8 mouse cellular contexts compared by ENCODE assay signal in the genomic region with DNA sequence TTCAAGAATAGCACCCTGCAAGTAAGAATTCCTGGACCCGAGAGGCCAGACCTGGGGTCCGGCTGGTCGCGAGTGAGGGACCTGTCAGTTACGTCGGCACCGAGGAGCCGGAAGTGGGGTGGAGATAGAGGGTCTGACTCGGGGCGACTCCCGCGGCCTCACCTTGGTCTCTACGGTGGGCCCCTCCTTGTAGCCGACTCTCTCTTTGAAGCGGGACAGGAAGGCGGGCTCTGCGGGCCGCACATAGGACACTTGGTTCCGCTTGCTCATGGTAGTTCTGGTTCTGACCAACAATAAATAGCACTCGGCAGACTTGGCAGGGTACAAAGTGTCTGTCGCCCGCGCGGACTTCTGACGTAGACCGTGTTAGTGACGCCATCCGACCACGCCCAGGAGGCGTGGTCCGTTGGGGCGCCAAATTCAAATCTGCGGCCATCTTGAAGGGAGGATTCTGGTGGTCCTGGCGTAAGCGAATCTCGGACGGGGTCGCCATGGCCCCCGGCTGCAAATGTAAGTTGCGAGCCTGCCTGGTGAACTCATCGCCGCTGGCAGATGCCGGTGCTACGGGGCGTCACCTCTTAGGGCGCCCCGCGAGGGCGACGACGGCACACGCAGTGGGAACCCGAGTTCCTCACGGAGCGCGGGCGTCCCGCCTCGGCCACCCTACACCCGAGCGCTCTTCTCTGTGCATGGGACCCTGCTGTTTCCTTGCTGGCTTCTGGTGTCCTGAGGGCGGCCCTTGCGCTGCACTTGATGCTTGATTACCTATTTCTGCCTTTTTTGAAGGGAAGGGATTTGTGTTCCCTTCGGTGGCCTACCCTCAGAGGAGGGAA. TPM values are rescaled to one million over a fixed set of nuclear protein-coding genes. Genes with fewer than 3 reads are reported as not detected.
A peak's percentile ranks its signal among the peaks of the same experiment; 100 is the strongest.
DNase-seq lines count a peak whose midpoint lies in the region; ATAC-seq and TF ChIP-seq lines count a peak whose summit lies in the region.

Gene 1110059G10Rik (minus strand): TSS at position 358 of the 833 bp plus-strand sequence.
Gene Kif15 (plus strand): TSS at position 404 of the 833 bp plus-strand sequence.

- ATAC-seq in heart, embryonic 11.5 days (replicated peaks; ENCODE audit: insufficient number of reproducible peaks, low FRiP score, low TSS enrichment): peak; percentile 97
- ATAC-seq in kidney, embryonic 16.5 days (ENCODE audit: low FRiP score, low TSS enrichment): peak; percentile 97
- peak; percentile 93 for ATAC-seq in liver, embryonic 11.5 days (replicated peaks; ENCODE audit: low FRiP score)
- ATAC-seq in stomach, embryonic 14.5 days (ENCODE audit: insufficient number of reproducible peaks, insufficient read depth, low FRiP score, low read depth): peak; percentile 97

- TF ChIP-seq CTCF in C2C12 (IDR thresholded peaks at IDR 0.05; ENCODE audit: control insufficient read depth, insufficient read depth, insufficient read length): no peak
- no peak for TF ChIP-seq CTCF in brain, embryonic 14.5 days (IDR thresholded peaks at IDR 0.05; ENCODE audit: borderline replicate concordance, extremely low read depth, insufficient read depth, insufficient read length)

- peaks cover 30% of the 10 kb centered on the region for H3K4me1 ChIP-seq in erythroblast, embryonic 14.5 days (ENCODE audit: control insufficient read depth)
- peaks cover 7% of the 10 kb centered on the region for H3K4me1 ChIP-seq in heart, embryonic 11.5 days (ENCODE audit: control insufficient read depth, insufficient read depth, low read length)
- H3K4me1 ChIP-seq in kidney, embryonic 16.5 days (ENCODE audit: insufficient read depth, low read length): peaks cover 13% of the 10 kb centered on the region; the same call in 1 of the 2 replicates
- peaks cover 4% of the 10 kb centered on the region; the same call in 1 of the 2 replicates for H3K4me1 ChIP-seq in liver, embryonic 11.5 days (replicated peaks; ENCODE audit: control insufficient read depth, insufficient read depth, low read length)
- 0 out of 2 replicates have a peak, but pooled peaks cover 2% of the 10 kb centered on the region for H3K4me1 ChIP-seq in stomach, embryonic 14.5 days (ENCODE audit: control insufficient read depth, insufficient read depth, low read length)

- peaks cover 26% of the 10 kb centered on the region for H3K36me3 ChIP-seq in C2C12 (ENCODE audit: control insufficient read depth, insufficient read depth)
- H3K36me3 ChIP-seq in erythroblast, embryonic 14.5 days (ENCODE audit: control insufficient read depth): peaks cover 63% of the 10 kb centered on the region
- no peaks in the 10 kb centered on the region for H3K36me3 ChIP-seq in heart, embryonic 11.5 days (ENCODE audit: control insufficient read depth, insufficient read depth, low read length)
- peaks cover 7% of the 10 kb centered on the region for H3K36me3 ChIP-seq in kidney, embryonic 16.5 days (ENCODE audit: insufficient read depth, low read length)
- peaks cover 8% of the 10 kb centered on the region; the same call in 1 of the 2 replicates for H3K36me3 ChIP-seq in liver, embryonic 11.5 days (ENCODE audit: control insufficient read depth, insufficient read depth, low read length)
- H3K36me3 ChIP-seq in stomach, embryonic 14.5 days (ENCODE audit: control insufficient read depth, insufficient read depth, low read length): peaks cover 6% of the 10 kb centered on the region

- peak within 1 kb of the TSS; percentile 86 for H3K4me2 ChIP-seq in heart, embryonic 11.5 days
- H3K4me2 ChIP-seq in kidney, embryonic 16.5 days (replicated peaks; ENCODE audit: low read depth, low read length): peak within 1 kb of the TSS; percentile 59
- H3K4me2 ChIP-seq in liver, embryonic 11.5 days: peak within 1 kb of the TSS; percentile 71
- H3K4me2 ChIP-seq in stomach, embryonic 14.5 days (replicated peaks; ENCODE audit: low read depth, low read length): peak within 1 kb of the TSS; percentile 60

- H3K4me3 ChIP-seq in C2C12 (ENCODE audit: insufficient read depth, poor library complexity, severe bottlenecking): peak within 1 kb of the TSS; percentile 85
- H3K4me3 ChIP-seq in erythroblast, embryonic 14.5 days (replicated peaks): peak within 1 kb of the TSS; percentile 90
- H3K4me3 ChIP-seq in heart, embryonic 11.5 days (ENCODE audit: low read depth, low read length): peak within 1 kb of the TSS; percentile 91
- H3K4me3 ChIP-seq in kidney, embryonic 16.5 days (ENCODE audit: low read length): peak within 1 kb of the TSS; percentile 68
- H3K4me3 ChIP-seq in liver, embryonic 11.5 days (ENCODE audit: low read depth, low read length): peak within 1 kb of the TSS; percentile 95
- peak within 1 kb of the TSS; percentile 70 for H3K4me3 ChIP-seq in stomach, embryonic 14.5 days (ENCODE audit: low read depth, low read length)

- H3ac ChIP-seq in C2C12 (ENCODE audit: control insufficient read depth, insufficient read length, low read depth): peak within 1 kb of the TSS; percentile 78

- H3K79me2 ChIP-seq in C2C12 (ENCODE audit: control insufficient read depth, insufficient read depth): peaks cover 64% of the 10 kb centered on the region

- H3K9me3 ChIP-seq in erythroblast, embryonic 14.5 days (ENCODE audit: control insufficient read depth, low read length): no peaks in the 10 kb centered on the region
- H3K9me3 ChIP-seq in heart, embryonic 11.5 days (replicated peaks; ENCODE audit: control insufficient read depth, low read length): no peaks in the 10 kb centered on the region
- no peaks in the 10 kb centered on the region for H3K9me3 ChIP-seq in kidney, embryonic 16.5 days (ENCODE audit: low read length)
- H3K9me3 ChIP-seq in liver, embryonic 11.5 days (ENCODE audit: control insufficient read depth, low read length): no peaks in the 10 kb centered on the region
- H3K9me3 ChIP-seq in stomach, embryonic 14.5 days (ENCODE audit: control insufficient read depth, low read depth, low read length): no peaks in the 10 kb centered on the region

- TF ChIP-seq POLR2A in brain, embryonic 14.5 days (IDR thresholded peaks at IDR 0.05; ENCODE audit: borderline replicate concordance, extremely low read depth, insufficient read depth, insufficient read length, poor library complexity, severe bottlenecking): peak; percentile 30; the same call in 1 of the 2 replicates

- peak within 1 kb of the TSS; percentile 77 for H3K27ac ChIP-seq in heart, embryonic 11.5 days (ENCODE audit: low read depth, low read length)
- peak within 1 kb of the TSS; percentile 46 for H3K27ac ChIP-seq in kidney, embryonic 16.5 days (ENCODE audit: low read length)
- H3K27ac ChIP-seq in liver, embryonic 11.5 days (ENCODE audit: low read depth, low read length): peak within 1 kb of the TSS; percentile 76
- H3K27ac ChIP-seq in stomach, embryonic 14.5 days (ENCODE audit: low read length): peak within 1 kb of the TSS; percentile 50; the same call in 1 of the 2 replicates

- no peaks in the 10 kb centered on the region for H3K27me3 ChIP-seq in C2C12 (ENCODE audit: control insufficient read depth, insufficient read depth, insufficient read length)
- no peaks in the 10 kb centered on the region for H3K27me3 ChIP-seq in erythroblast, embryonic 14.5 days (ENCODE audit: control insufficient read depth)
- no peaks in the 10 kb centered on the region for H3K27me3 ChIP-seq in heart, embryonic 11.5 days (ENCODE audit: control insufficient read depth, insufficient read depth, low read length)
- H3K27me3 ChIP-seq in kidney, embryonic 16.5 days (ENCODE audit: insufficient read depth, low read length): no peaks in the 10 kb centered on the region
- no peaks in the 10 kb centered on the region for H3K27me3 ChIP-seq in liver, embryonic 11.5 days (replicated peaks; ENCODE audit: control insufficient read depth, insufficient read depth, low read length)
- no peaks in the 10 kb centered on the region for H3K27me3 ChIP-seq in stomach, embryonic 14.5 days (ENCODE audit: control insufficient read depth, insufficient read depth, low read length)

- H3K79me3 ChIP-seq in C2C12 (ENCODE audit: low read depth): peaks cover 52% of the 10 kb centered on the region

- peak within 1 kb of the TSS; percentile 81 for H3K9ac ChIP-seq in heart, embryonic 11.5 days (ENCODE audit: low read depth, low read length)
- H3K9ac ChIP-seq in kidney, embryonic 16.5 days (replicated peaks; ENCODE audit: low read length): peak within 1 kb of the TSS; percentile 80
- peak within 1 kb of the TSS; percentile 95 for H3K9ac ChIP-seq in liver, embryonic 11.5 days (ENCODE audit: low read depth, low read length)
- peak within 1 kb of the TSS; percentile 47 for H3K9ac ChIP-seq in stomach, embryonic 14.5 days (replicated peaks; ENCODE audit: low read depth, low read length)

- peak; percentile 97 for DNase-seq in brain, embryonic 14.5 days (ENCODE audit: low read depth)
- DNase-seq in liver, embryonic 11.5 days (ENCODE audit: low spot score): peak; percentile 97
- peak; percentile 97 for DNase-seq in naive thymus-derived CD4-positive, alpha-beta T cell, adult 2 months (ENCODE audit: low read depth)

- under 1% methylated on average over 64 of the region's 64 CpGs for WGBS in heart, embryonic 11.5 days (ENCODE audit: insufficient replicate concordance)
- under 1% methylated on average over 64 of the region's 64 CpGs for WGBS in kidney, embryonic 16.5 days
- under 1% methylated on average over 64 of the region's 64 CpGs for WGBS in liver, embryonic 11.5 days
- under 1% methylated on average over 64 of the region's 64 CpGs for WGBS in stomach, embryonic 14.5 days

TF ChIP-seq in C2C12, 6 proteins besides CTCF, POLR2A, EP300 and RAD21:
- TF ChIP-seq MYOG (IDR thresholded peaks at IDR 0.05; ENCODE audit: control insufficient read depth, extremely low read depth, insufficient read length): no peak
- TF ChIP-seq USF1 (IDR thresholded peaks at IDR 0.05; ENCODE audit: low read depth): no peak
- peak; percentile 39 for TF ChIP-seq MAX (IDR thresholded peaks at IDR 0.05)

RNA-seq across cellular contexts. Expression of gene 1110059G10Rik, which starts in this region (rescaled TPM):
- 4.9 TPM for polyA plus RNA-seq in C2C12 (2012; fragmentation: generic; extraction: Trizol)
- polyA plus RNA-seq in brain, embryonic 14.5 days (2012; rRNA removed): 17.7 and 23.8 TPM in 2 replicates
- polyA plus RNA-seq in erythroblast, embryonic 14.5 days (2012): 0.46 and 0.77 TPM in 2 replicates
- 25.1 and 28.3 TPM in 2 replicates for polyA plus RNA-seq in heart, embryonic 11.5 days (2014; fragmentation: Nextera tagmentation; extraction: Ambion mirVana)
- polyA plus RNA-seq in kidney, embryonic 16.5 days (2015; fragmentation: Nextera tagmentation; extraction: Ambion mirVana): 24.7 and 28.2 TPM in 2 replicates
- polyA plus RNA-seq in liver, embryonic 11.5 days (2014; fragmentation: Nextera tagmentation; extraction: Ambion mirVana): 31.9 and 32.5 TPM in 2 replicates
- 34.1 and 39.0 TPM in 2 replicates for polyA plus RNA-seq in stomach, embryonic 14.5 days (2014; fragmentation: Nextera tagmentation; extraction: Ambion mirVana)

RNA-seq across cellular contexts. Expression of gene Kif15, which starts in this region (rescaled TPM):
- polyA plus RNA-seq in C2C12 (2012; fragmentation: generic; extraction: Trizol): 11.6 TPM
- polyA plus RNA-seq in brain, embryonic 14.5 days (2012; rRNA removed): 19.0 and 41.9 TPM in 2 replicates
- 1.1 and 1.6 TPM in 2 replicates for polyA plus RNA-seq in erythroblast, embryonic 14.5 days (2012)
- 31.6 and 37.7 TPM in 2 replicates for polyA plus RNA-seq in heart, embryonic 11.5 days (2014; fragmentation: Nextera tagmentation; extraction: Ambion mirVana)
- polyA plus RNA-seq in kidney, embryonic 16.5 days (2015; fragmentation: Nextera tagmentation; extraction: Ambion mirVana): 43.9 and 56.0 TPM in 2 replicates
- 63.2 and 67.3 TPM in 2 replicates for polyA plus RNA-seq in liver, embryonic 11.5 days (2014; fragmentation: Nextera tagmentation; extraction: Ambion mirVana)
- 63.6 and 75.7 TPM in 2 replicates for polyA plus RNA-seq in stomach, embryonic 14.5 days (2014; fragmentation: Nextera tagmentation; extraction: Ambion mirVana)

Comparison
In these comparisons a context has a peak if more than half of its experiments do, and no peak if none do; other contexts are left out.
1. Peak in every context shown above with its lines: DNase-seq, ATAC-seq, H3K4me3 ChIP-seq and H3K27ac ChIP-seq.